Mouse (Mus musculus) liver, embryonic 16.5 days (tissue): ENCODE results near the gene Magix. TPM values are rescaled to one million over a fixed set of nuclear protein-coding genes. Genes with fewer than 3 reads are reported as not detected.
A peak's percentile ranks its signal among the peaks of the same experiment; 100 is the strongest.

Experiments
- ATAC-seq: fragments of 200-750 bp; cut with Nextera tagmentation; 2 replicates; pipeline ENCODE4 v1.8.0; 2017; ENCODE audit warnings: low read depth, mild to moderate bottlenecking, moderate number of reproducible peaks, moderate library complexity
- H3K27ac ChIP-seq: fragments of 300-500 bp; sonication (generic); 2 replicates; pipeline ENCODE4 v1.5.1; 2014; ENCODE audit warnings: mild to moderate bottlenecking, low read length
- H3K27me3 ChIP-seq: fragments of 300-500 bp; sonication (generic); 2 replicates; pipeline ENCODE4 v1.6.1; 2014; ENCODE audit warnings: low read depth, low read length, mixed read lengths; ENCODE audit not compliant: control insufficient read depth, insufficient read depth
- H3K36me3 ChIP-seq: fragments of 300-500 bp; sonication (generic); 2 replicates; pipeline ENCODE4 v1.6.1; 2014; ENCODE audit warnings: mild to moderate bottlenecking; ENCODE audit not compliant: control insufficient read depth, insufficient read depth
- H3K4me1 ChIP-seq: fragments of 300-500 bp; sonication (generic); 2 replicates; pipeline ENCODE4 v1.6.1; 2014; ENCODE audit warnings: low read depth, low read length, mixed read lengths; ENCODE audit not compliant: control insufficient read depth
- H3K4me2 ChIP-seq: fragments of 300-500 bp; sonication (generic); 2 replicates; pipeline ENCODE4 v1.6.1; 2014; ENCODE audit warnings: low read depth, low read length, mixed read lengths
- H3K4me3 ChIP-seq: fragments of 300-500 bp; sonication (generic); 2 replicates; pipeline ENCODE4 v1.5.1; 2014; ENCODE audit warnings: low read depth, mild to moderate bottlenecking, low read length
- H3K9ac ChIP-seq: fragments of 300-500 bp; sonication (generic); 2 replicates; pipeline ENCODE4 v1.6.1; 2014; ENCODE audit warnings: low read depth, low read length
- H3K9me3 ChIP-seq: fragments of 300-500 bp; sonication (generic); replicated peaks from 2 replicates; pipeline ENCODE4 v1.6.1; 2016; ENCODE audit warnings: low read length; ENCODE audit not compliant: control insufficient read depth
- WGBS: fragments of 180-500 bp; shearing (Covaris S2); extraction: QIAGEN DNeasy Blood & Tissue Kit; methylation state at CpG from one replicate; pipeline ENCODE4 v1.1.7; 2014; ENCODE audit not compliant: insufficient replicate concordance; 5-methylcytosine and 5-hydroxymethylcytosine counted together
- polyA plus RNA-seq: library from polyadenylated mRNA; unstranded; fragments of >200 nt; fragmentation: Nextera tagmentation; extraction: Ambion mirVana; gene quantifications from 2 replicates; pipeline ENCODE4 v1.2.1, GENCODE M21; 2015

Magix gene
- polyA plus RNA-seq, 1 experiment from 2014 or later = not detected

DNA sequence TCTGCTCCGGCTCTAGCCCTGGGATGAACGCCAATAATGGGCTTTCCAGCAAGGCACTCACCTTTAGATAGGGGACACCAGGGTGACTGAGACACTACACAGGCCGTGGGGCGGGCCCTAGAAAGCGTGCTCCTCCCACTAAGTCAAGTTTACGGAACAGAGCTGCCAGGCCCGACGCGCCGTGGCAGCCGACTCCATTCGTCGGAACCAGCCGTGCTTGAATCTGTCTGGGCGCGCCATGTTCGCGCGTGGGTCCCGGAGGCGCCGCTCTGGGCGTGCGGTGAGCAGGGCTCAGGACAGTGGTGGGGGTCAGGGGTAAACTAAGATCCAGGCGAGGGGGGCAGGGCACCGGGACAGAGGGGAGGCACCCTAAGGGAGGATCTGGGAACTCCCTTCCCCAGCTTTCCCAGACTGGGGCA, 23.8 kb downstream of the Magix start, which contains the start of gene Prickle3:
TSS of gene Prickle3 (plus strand) at position 40 of the 419 bp plus-strand sequence.
- Histone ChIP-seq H3K4me2 (peak within 1 kb of the TSS; percentile 55), H3K36me3 (no peaks in the 10 kb centered on the region), H3K9me3 (no peaks in the 10 kb centered on the region), H3K27me3 (no peaks in the 10 kb centered on the region), H3K27ac (peak within 1 kb of the TSS; percentile 59), H3K4me1 (no peaks in the 10 kb centered on the region; the same call in 1 of the 2 replicates), H3K9ac (peak within 1 kb of the TSS; percentile 56), H3K4me3 (peak within 1 kb of the TSS; percentile 61)
- peak; percentile 79 for ATAC-seq
- 21% methylated on average over 26 of the region's 26 CpGs for WGBS

DNA sequence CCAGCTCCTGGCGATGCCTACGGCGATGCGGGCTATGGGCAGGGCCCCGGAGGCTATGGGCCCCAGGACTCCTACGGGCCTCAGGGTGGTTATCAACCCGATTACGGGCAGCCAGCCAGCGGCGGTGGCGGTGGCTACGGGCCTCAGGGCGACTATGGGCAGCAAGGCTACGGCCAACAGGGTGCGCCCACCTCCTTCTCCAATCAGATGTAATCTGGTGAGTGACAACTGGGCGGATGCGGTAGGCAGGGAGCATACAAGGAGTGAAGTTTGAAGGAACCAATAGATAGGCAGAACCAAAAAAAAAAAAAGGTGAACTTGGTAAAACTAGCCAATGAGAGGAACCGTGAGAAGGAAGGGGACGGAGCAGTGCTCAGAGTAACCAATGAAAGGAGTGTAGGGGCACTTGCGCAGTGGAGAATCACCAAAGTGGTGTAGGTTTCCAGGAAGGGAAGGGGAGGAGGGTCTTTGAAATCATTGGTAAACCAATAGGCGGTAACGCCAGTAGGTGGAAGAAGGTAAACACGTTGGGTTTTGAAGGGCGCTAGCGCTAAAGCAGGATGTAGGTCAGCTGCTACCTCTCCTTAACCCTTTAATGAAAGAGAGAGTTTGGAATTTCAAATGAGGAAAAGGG, 32.3 kb downstream of the Magix start:
- no peaks in the 10 kb centered on the region for H3K36me3 ChIP-seq
- H3K9me3 ChIP-seq = no peaks in the 10 kb centered on the region
- peak overlapping the region; percentile 72 for H3K4me2 ChIP-seq
- 18% methylated on average over 25 of the region's 25 CpGs for WGBS
- peak; percentile 93 for ATAC-seq
- peak overlapping the region; percentile 90 for H3K27ac ChIP-seq
- peak overlapping the region; percentile 72 for H3K9ac ChIP-seq
- peak overlapping the region; percentile 59 for H3K4me3 ChIP-seq
- H3K27me3 ChIP-seq = no peaks in the 10 kb centered on the region
- H3K4me1 ChIP-seq = peaks cover 6% of the 10 kb centered on the region

DNA sequence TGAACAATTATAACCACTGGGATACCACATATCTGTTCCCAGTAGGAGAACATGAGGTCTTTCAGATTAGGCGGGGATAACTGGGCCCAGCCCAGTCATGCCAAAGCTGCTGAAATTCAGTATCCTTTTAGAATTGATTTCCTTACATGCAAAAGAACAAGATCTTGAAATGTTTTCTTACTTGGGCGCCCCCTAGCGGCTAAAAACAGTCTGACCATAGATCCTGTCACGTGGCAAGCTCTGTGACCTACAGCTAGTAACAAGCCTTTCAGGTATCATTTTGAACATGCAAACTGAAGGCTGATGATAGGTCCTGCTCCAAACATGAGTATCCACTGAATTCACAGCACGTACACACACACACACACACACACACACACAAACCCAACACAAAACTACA, 35.7 kb downstream of the Magix start:
- Histone ChIP-seq H3K4me2 (no peak overlapping the region), H3K36me3 (no peaks in the 10 kb centered on the region), H3K27me3 (peaks cover 4% of the 10 kb centered on the region; the same call in 1 of the 2 replicates), H3K9me3 (no peaks in the 10 kb centered on the region), H3K4me1 (peaks cover 8% of the 10 kb centered on the region), H3K9ac (no peak overlapping the region), H3K27ac (no peak overlapping the region), H3K4me3 (no peak overlapping the region)
- no peak for ATAC-seq
- WGBS = 9% methylated on average over 5 of the region's 5 CpGs

DNA sequence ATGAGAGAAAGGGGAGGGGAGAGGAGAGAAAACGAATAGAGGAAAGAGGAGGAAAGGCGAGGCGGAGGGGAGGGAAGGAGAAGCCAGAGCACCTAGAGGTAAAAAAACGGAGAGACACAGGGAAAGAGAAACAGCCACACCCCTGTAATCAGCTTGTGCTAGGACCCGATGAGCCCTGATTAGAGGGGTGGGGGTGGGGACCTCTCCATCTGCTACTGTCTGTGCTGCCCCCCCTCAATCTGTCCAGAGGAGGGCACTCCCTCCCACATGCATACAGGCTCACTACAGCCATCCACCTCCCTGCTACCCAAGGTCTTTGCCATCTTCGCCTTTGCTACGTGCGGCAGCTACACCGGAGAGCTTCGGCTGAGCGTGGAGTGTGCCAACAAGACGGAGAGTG, 40.3 kb downstream of the Magix start:
- H3K36me3 ChIP-seq = no peaks in the 10 kb centered on the region
- H3K27me3 ChIP-seq = peaks cover 14% of the 10 kb centered on the region
- H3K4me1 ChIP-seq = peaks cover 7% of the 10 kb centered on the region
- H3K9ac ChIP-seq = no peak overlapping the region
- no peaks in the 10 kb centered on the region for H3K9me3 ChIP-seq
- no peak overlapping the region for H3K4me2 ChIP-seq
- peak; percentile 33; the same call in 1 of the 2 replicates for ATAC-seq
- WGBS = 30% methylated on average over 12 of the region's 12 CpGs
- H3K4me3 ChIP-seq = no peak overlapping the region
- no peak overlapping the region for H3K27ac ChIP-seq

DNA sequence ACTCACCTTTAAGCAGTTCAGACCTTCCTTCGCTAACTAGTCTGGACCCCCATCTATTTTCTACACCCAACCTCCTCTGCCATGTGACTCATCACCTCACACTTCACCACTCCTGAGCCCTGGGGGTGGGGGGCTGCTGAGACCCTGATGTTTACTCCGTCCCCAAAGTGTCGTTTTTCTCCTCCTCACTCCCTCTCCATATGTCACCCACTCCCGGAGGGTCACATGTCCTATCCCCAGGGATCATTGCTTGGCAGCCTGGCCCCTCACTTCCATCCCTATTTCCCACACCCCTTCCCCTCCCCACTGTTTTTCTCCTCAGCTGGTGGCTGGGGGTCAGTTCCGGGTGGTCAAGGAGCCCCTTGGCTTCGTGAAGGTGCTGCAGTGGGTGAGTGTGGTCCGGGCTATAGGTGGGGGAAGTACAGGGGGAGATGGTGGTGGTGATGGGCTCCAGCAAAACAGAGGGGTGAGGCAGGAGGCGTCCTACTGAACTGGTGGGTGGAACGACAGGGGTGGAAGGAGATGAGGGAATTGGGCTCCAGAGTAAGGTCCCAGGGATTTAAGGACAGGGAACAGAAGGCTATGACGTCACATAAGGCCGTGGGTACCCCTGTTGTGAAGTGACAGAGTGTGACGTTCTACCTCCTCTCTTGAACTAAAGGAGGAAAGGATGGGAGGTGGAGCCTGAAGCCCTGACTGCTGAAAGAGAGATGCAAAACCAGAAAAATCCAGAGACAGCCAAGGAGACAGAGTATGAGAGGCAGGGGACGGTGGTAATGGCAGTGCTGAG, 41.3 kb downstream of the Magix start:
- 22% methylated on average over 13 of the region's 13 CpGs for WGBS
- no peak overlapping the region for H3K4me3 ChIP-seq
- no peaks in the 10 kb centered on the region for H3K36me3 ChIP-seq
- ATAC-seq = no peak
- H3K4me1 ChIP-seq = peaks cover 7% of the 10 kb centered on the region
- peaks cover 14% of the 10 kb centered on the region for H3K27me3 ChIP-seq
- no peak overlapping the region for H3K9ac ChIP-seq
- H3K4me2 ChIP-seq = no peak overlapping the region
- no peaks in the 10 kb centered on the region for H3K9me3 ChIP-seq
- no peak overlapping the region for H3K27ac ChIP-seq

DNA sequence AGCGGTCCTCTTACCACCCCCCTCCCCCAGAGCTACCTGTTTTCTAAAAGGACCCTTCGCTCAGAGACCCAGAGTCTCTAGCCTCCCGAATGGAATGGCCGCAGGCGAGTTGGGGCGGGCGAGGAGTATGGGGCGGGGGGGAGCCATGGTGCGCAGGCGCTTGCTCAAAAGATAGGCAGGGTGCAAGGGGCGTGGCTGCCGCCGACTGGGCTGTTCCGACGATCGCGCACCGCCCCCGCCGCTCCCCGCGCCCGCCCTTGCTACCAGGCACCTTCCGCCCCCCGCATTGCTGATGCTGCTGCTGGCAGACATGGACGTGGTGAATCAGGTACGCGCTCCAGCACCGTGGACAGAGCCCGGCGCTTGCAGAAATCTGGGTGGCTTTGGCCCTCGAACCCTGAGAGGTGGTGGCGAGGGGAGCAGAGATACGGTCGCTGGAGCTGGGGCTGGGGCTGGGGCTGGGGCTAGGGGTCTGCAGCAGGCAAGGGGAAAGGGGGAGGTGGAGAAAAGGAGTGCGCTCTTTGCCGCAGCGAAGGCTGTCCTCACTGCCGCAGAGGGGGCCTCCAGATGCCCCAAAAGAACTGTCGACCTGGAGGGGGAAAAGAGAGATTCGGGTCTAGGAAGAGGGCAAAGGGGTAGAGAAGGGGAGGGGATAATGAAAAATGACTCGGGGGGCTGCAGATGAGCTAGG, 42.5 kb downstream of the Magix start, which contains the start of gene Syp:
TSS of gene Syp (plus strand) at position 71 of the 691 bp plus-strand sequence.
- H3K9ac ChIP-seq = peak within 1 kb of the TSS; percentile 40; the same call in 1 of the 2 replicates
- whole genome bisulfite sequencing = 16% methylated on average over 41 of the region's 42 CpGs
- ATAC-seq = peak; percentile 90
- peak within 1 kb of the TSS; percentile 54 for H3K4me2 ChIP-seq
- H3K36me3 ChIP-seq = no peaks in the 10 kb centered on the region
- H3K9me3 ChIP-seq = no peaks in the 10 kb centered on the region
- peaks cover 7% of the 10 kb centered on the region for H3K4me1 ChIP-seq
- H3K27me3 ChIP-seq = peaks cover 14% of the 10 kb centered on the region
- peak within 1 kb of the TSS; percentile 41 for H3K4me3 ChIP-seq
- H3K27ac ChIP-seq = no peak within 1 kb of the TSS

DNA sequence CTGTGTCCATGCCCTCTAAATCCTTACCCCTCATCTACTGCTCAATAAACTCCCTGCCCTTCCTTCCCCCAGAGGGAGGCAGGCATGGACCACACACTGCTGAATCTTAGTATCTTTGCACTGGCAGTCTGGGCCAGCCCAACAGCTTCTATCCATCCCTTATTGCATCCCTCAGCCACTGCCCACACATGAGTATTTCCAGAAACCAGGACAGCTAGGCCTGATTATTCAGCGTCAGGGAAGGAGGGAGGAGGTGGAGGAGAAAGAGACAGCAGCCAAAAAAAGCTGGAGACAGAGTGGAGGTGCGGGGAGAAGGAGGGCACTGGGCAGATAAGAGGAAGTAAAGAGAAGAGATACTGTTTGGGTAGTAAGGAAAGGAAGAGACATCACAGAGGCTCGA, 46.0 kb downstream of the Magix start:
- Histone ChIP-seq H3K36me3 (no peaks in the 10 kb centered on the region), H3K27me3 (peaks cover 10% of the 10 kb centered on the region), H3K4me1 (peaks cover 4% of the 10 kb centered on the region), H3K4me3 (no peak overlapping the region), H3K9me3 (no peaks in the 10 kb centered on the region), H3K4me2 (no peak overlapping the region), H3K27ac (no peak overlapping the region), H3K9ac (no peak overlapping the region)
- WGBS = 33% methylated on average over 3 of the region's 3 CpGs
- ATAC-seq = no peak

DNA sequence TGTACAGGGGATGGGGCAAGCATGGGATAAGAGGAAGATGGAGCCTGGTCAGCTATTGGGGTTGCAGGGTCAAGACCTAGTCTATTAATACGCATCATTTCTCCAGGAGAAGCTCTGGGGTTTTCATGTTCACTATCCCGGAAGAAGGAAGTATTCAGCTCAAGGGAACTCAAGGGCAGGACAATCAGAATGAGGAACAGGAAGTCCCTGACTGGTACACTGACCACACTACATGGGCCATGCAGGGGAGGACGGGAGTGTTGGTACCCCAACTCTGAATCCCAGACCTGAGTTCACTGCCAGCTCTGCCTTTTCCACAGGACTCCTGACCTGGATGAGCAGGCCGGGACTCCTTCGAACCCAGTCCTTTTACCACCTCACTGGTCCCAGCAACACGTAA, 48.5 kb downstream of the Magix start:
- H3K9ac ChIP-seq = no peak overlapping the region
- ATAC-seq = no peak
- H3K4me3 ChIP-seq = no peak overlapping the region
- H3K27me3 ChIP-seq = no peaks in the 10 kb centered on the region
- H3K9me3 ChIP-seq = no peaks in the 10 kb centered on the region
- no peak overlapping the region for H3K27ac ChIP-seq
- H3K36me3 ChIP-seq = no peaks in the 10 kb centered on the region
- H3K4me2 ChIP-seq = no peak overlapping the region
- 54% methylated on average over 6 of the region's 6 CpGs for WGBS
- no peaks in the 10 kb centered on the region for H3K4me1 ChIP-seq
